In the genomic region with DNA sequence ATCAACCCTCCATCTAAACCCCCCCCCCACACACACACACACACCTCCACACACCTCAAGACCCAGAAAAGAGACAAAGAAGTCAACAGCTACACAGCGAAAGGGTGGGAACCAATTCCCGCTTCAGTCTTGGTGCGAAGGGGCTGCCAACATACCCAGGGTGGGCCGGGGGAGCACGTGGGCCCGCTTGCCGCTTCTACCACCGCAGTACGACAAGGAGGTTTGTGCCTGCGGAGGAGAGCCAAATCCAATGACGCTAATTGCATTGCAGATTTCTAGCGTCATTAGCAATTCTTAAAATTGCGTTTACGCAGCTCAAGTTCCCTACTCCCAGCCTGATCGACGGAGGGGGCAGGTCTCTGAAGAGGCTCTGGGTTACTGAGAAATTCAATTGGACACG, we compare ENCODE assay signal across 22 mouse cellular contexts.
DNase-seq lines count a peak whose midpoint lies in the region; ATAC-seq lines count a peak whose summit lies in the region.
"Had no signal": no experiment of that assay in that cellular context is flagged by ENCODE, and none has a peak within 500 bp of the region (broad histone marks: within the 10 kb centered on the region; RNA-seq: fewer than 3 reads in every experiment).

No protein-coding gene starts in this region.

- WGBS in forebrain, embryonic 15.5 days: 26% methylated on average over 17 of the region's 17 CpGs
- 54% methylated on average over 17 of the region's 17 CpGs for WGBS in forebrain, embryonic 12.5 days
- WGBS in midbrain, embryonic 14.5 days: 52% methylated on average over 17 of the region's 17 CpGs
- 66% methylated on average over 17 of the region's 17 CpGs for WGBS in midbrain, embryonic 10.5 days
- WGBS in embryonic facial prominence, embryonic 15.5 days: 47% methylated on average over 17 of the region's 17 CpGs

- H3K27me3 ChIP-seq in forebrain, embryonic 15.5 days: no peaks in the 10 kb centered on the region
- H3K27me3 ChIP-seq in forebrain, embryonic 12.5 days: peaks cover 9% of the 10 kb centered on the region
- H3K27me3 ChIP-seq in midbrain, embryonic 14.5 days (ENCODE audit: control insufficient read depth, insufficient read depth, low read length): no peaks in the 10 kb centered on the region
- H3K27me3 ChIP-seq in midbrain, embryonic 10.5 days (ENCODE audit: low read depth, poor library complexity, severe bottlenecking): no peaks in the 10 kb centered on the region; the same call in 1 of the 2 replicates
- H3K27me3 ChIP-seq in embryonic facial prominence, embryonic 15.5 days: peaks cover 10% of the 10 kb centered on the region; the same call in 1 of the 2 replicates

- peak; percentile 55 for ATAC-seq in forebrain, embryonic 15.5 days (replicated peaks)
- no peak for ATAC-seq in forebrain, embryonic 12.5 days (ENCODE audit: low FRiP score)
- ATAC-seq in midbrain, embryonic 14.5 days (ENCODE audit: low FRiP score, low TSS enrichment): no peak
- no peak for ATAC-seq in embryonic facial prominence, embryonic 15.5 days (ENCODE audit: insufficient number of reproducible peaks, low FRiP score, low TSS enrichment, low read depth)
- ATAC-seq: hindbrain, embryonic 16.5 days; inflammation-experienced regulatory T-cells, adult 6 months; intestine, postnatal 0 days had no signal

- DNase-seq in midbrain, embryonic 14.5 days: peak; percentile 24
- no peak for DNase-seq in midbrain, embryonic 10.5 days (ENCODE audit: low spot score)
- DNase-seq in spleen, postnatal 36 days (ENCODE audit: low spot score in 2 of 2): no peak
- DNase-seq in gastrocnemius, postnatal 25 days: no peak
- DNase-seq: adrenal gland, adult 8-10 months; adrenal gland, postnatal 36 days; cerebellum, adult 11 months; cerebellum, adult 9-10 months; cerebellum, postnatal 25 days; heart, adult 18-20 months; heart, postnatal 10 days; heart, postnatal 4 days; kidney, adult 9 months had no signal

- no peak overlapping the region for H3K4me3 ChIP-seq in forebrain, embryonic 15.5 days
- H3K4me3 ChIP-seq in forebrain, embryonic 12.5 days (replicated peaks): no peak overlapping the region
- no peak overlapping the region for H3K4me3 ChIP-seq in midbrain, embryonic 14.5 days (replicated peaks; ENCODE audit: low read depth, low read length)
- no peak overlapping the region for H3K4me3 ChIP-seq in midbrain, embryonic 10.5 days
- no peak overlapping the region for H3K4me3 ChIP-seq in embryonic facial prominence, embryonic 15.5 days (replicated peaks)
- H3K4me3 ChIP-seq: erythroblast, embryonic 14.5 days; heart, embryonic 10.5 days had no signal

- no peak overlapping the region for H3K9ac ChIP-seq in forebrain, embryonic 15.5 days (replicated peaks)
- H3K9ac ChIP-seq in forebrain, embryonic 12.5 days: no peak overlapping the region
- no peak overlapping the region for H3K9ac ChIP-seq in midbrain, embryonic 14.5 days (replicated peaks; ENCODE audit: low read length)
- no peak overlapping the region for H3K9ac ChIP-seq in embryonic facial prominence, embryonic 15.5 days

- peak overlapping the region; percentile 8; the same call in 1 of the 2 replicates for H3K27ac ChIP-seq in forebrain, embryonic 15.5 days (replicated peaks)
- H3K27ac ChIP-seq in forebrain, embryonic 12.5 days: no peak overlapping the region
- no peak overlapping the region for H3K27ac ChIP-seq in midbrain, embryonic 14.5 days (replicated peaks; ENCODE audit: low read depth, low read length)
- no peak overlapping the region for H3K27ac ChIP-seq in midbrain, embryonic 10.5 days (replicated peaks)
- H3K27ac ChIP-seq in embryonic facial prominence, embryonic 15.5 days (replicated peaks): peak overlapping the region; percentile 3; the same call in 1 of the 2 replicates
- H3K27ac ChIP-seq: heart, embryonic 10.5 days had no signal

- no peaks in the 10 kb centered on the region for H3K9me3 ChIP-seq in forebrain, embryonic 15.5 days
- no peaks in the 10 kb centered on the region; the same call in 1 of the 2 replicates for H3K9me3 ChIP-seq in forebrain, embryonic 12.5 days
- H3K9me3 ChIP-seq in midbrain, embryonic 14.5 days (ENCODE audit: control insufficient read depth, low read length): no peaks in the 10 kb centered on the region
- H3K9me3 ChIP-seq in midbrain, embryonic 10.5 days (replicated peaks): 0 out of 2 replicates have a peak, but pooled peaks cover 6% of the 10 kb centered on the region
- H3K9me3 ChIP-seq in embryonic facial prominence, embryonic 15.5 days (replicated peaks): no peaks in the 10 kb centered on the region
- H3K9me3 ChIP-seq: G1E; heart, embryonic 10.5 days had no signal

- H3K4me1 ChIP-seq in forebrain, embryonic 15.5 days: peaks cover 32% of the 10 kb centered on the region
- peaks cover 5% of the 10 kb centered on the region for H3K4me1 ChIP-seq in forebrain, embryonic 12.5 days
- H3K4me1 ChIP-seq in midbrain, embryonic 14.5 days (ENCODE audit: control insufficient read depth, insufficient read depth, low read length): 0 out of 2 replicates have a peak, but pooled peaks cover 5% of the 10 kb centered on the region
- H3K4me1 ChIP-seq in midbrain, embryonic 10.5 days: peaks cover 13% of the 10 kb centered on the region
- peaks cover 25% of the 10 kb centered on the region for H3K4me1 ChIP-seq in embryonic facial prominence, embryonic 15.5 days

- no peaks in the 10 kb centered on the region for H3K36me3 ChIP-seq in forebrain, embryonic 15.5 days
- H3K36me3 ChIP-seq in forebrain, embryonic 12.5 days (replicated peaks): no peaks in the 10 kb centered on the region
- H3K36me3 ChIP-seq in midbrain, embryonic 14.5 days (ENCODE audit: control insufficient read depth, insufficient read depth, low read length): no peaks in the 10 kb centered on the region
- no peaks in the 10 kb centered on the region for H3K36me3 ChIP-seq in midbrain, embryonic 10.5 days
- H3K36me3 ChIP-seq in embryonic facial prominence, embryonic 15.5 days: no peaks in the 10 kb centered on the region
- H3K36me3 ChIP-seq: G1E; heart, embryonic 10.5 days had no signal

- peak overlapping the region; percentile 12; the same call in 1 of the 2 replicates for H3K4me2 ChIP-seq in forebrain, embryonic 15.5 days (replicated peaks)
- no peak overlapping the region for H3K4me2 ChIP-seq in forebrain, embryonic 12.5 days
- no peak overlapping the region for H3K4me2 ChIP-seq in midbrain, embryonic 14.5 days (ENCODE audit: low read length)
- no peak overlapping the region for H3K4me2 ChIP-seq in embryonic facial prominence, embryonic 15.5 days (replicated peaks)

Comparison
In these comparisons a context has a peak if more than half of its experiments do, and no peak if none do; other contexts are left out.
1. H3K27ac ChIP-seq: peak in forebrain, embryonic 15.5 days (single experiment) and embryonic facial prominence, embryonic 15.5 days (single experiment); none in forebrain, embryonic 12.5 days (single experiment), midbrain, embryonic 14.5 days (single experiment) and midbrain, embryonic 10.5 days (single experiment).